8 mouse cellular contexts compared by ENCODE assay signal in genomic region chr6:21851596-21852343, GRCm38 (mm10). TPM values are rescaled to one million over a fixed set of nuclear protein-coding genes. Genes with fewer than 3 reads are reported as not detected.
DNase-seq lines count a peak whose midpoint lies in the region; ATAC-seq and TF ChIP-seq lines count a peak whose summit lies in the region.

No protein-coding gene starts in this region.

- peak overlapping the region; percentile 97 for H3K27ac ChIP-seq in hindbrain, embryonic 10.5 days
- peak overlapping the region; percentile 92 for H3K27ac ChIP-seq in lung, embryonic 14.5 days (ENCODE audit: low read depth)

- peaks cover 16% of the 10 kb centered on the region for H3K36me3 ChIP-seq in hindbrain, embryonic 10.5 days
- 0 out of 2 replicates have a peak, but pooled peaks cover 4% of the 10 kb centered on the region for H3K36me3 ChIP-seq in lung, embryonic 14.5 days (ENCODE audit: insufficient read depth)

- peak; percentile 83 for DNase-seq in ZHBTc4 (ENCODE audit: low read depth, low spot score)
- peak; percentile 13 for DNase-seq in cerebellum, adult 9-10 months
- DNase-seq in frontal cortex, postnatal 10 days (ENCODE audit: low spot score in 2 of 2): peak; percentile 32 to 66
- peak; percentile 85 for DNase-seq in hindbrain, embryonic 10.5 days (ENCODE audit: low spot score)
- DNase-seq in layer of hippocampus, adult 9-11 months: peak; percentile 33
- peak; percentile 92 for DNase-seq in lung, embryonic 14.5 days
- peak; percentile 77 for DNase-seq in ovary, postnatal 36 days (ENCODE audit: low spot score)

- under 1% methylated on average over 62 of the region's 62 CpGs for WGBS in hindbrain, embryonic 10.5 days
- WGBS in lung, embryonic 14.5 days: 1% methylated on average over 62 of the region's 62 CpGs

- peak; percentile 90 for ATAC-seq in lung, embryonic 14.5 days (ENCODE audit: insufficient read depth)
- no peak for ATAC-seq in inflammation-experienced regulatory T-cells, adult 6 months

- TF ChIP-seq CTCF in lung, embryonic 14.5 days (IDR thresholded peaks at IDR 0.05; ENCODE audit: low read depth): peak; percentile 70

- H3K9me3 ChIP-seq in hindbrain, embryonic 10.5 days: no peaks in the 10 kb centered on the region
- H3K9me3 ChIP-seq in lung, embryonic 14.5 days (ENCODE audit: low read depth, low read length): no peaks in the 10 kb centered on the region

- H3K9ac ChIP-seq in lung, embryonic 14.5 days: peak overlapping the region; percentile 73

- no peaks in the 10 kb centered on the region for H3K27me3 ChIP-seq in hindbrain, embryonic 10.5 days (ENCODE audit: insufficient read depth, poor library complexity, severe bottlenecking)
- H3K27me3 ChIP-seq in lung, embryonic 14.5 days (ENCODE audit: insufficient read depth, low read length): no peaks in the 10 kb centered on the region

- H3K4me3 ChIP-seq in hindbrain, embryonic 10.5 days: peak overlapping the region; percentile 80
- peak overlapping the region; percentile 78 for H3K4me3 ChIP-seq in lung, embryonic 14.5 days (ENCODE audit: low read depth, low read length)

- peak overlapping the region; percentile 80 for H3K4me2 ChIP-seq in lung, embryonic 14.5 days

- H3K4me1 ChIP-seq in hindbrain, embryonic 10.5 days (replicated peaks): peaks cover 17% of the 10 kb centered on the region
- 0 out of 2 replicates have a peak, but pooled peaks cover 3% of the 10 kb centered on the region for H3K4me1 ChIP-seq in lung, embryonic 14.5 days (ENCODE audit: insufficient read depth)

RNA-seq across cellular contexts. Expression of gene Tspan12, which starts 0.5 kb away (rescaled TPM):
- 58.7 and 59.7 TPM in 2 replicates for polyA plus RNA-seq in hindbrain, embryonic 10.5 days (2016; fragmentation: Nextera tagmentation; extraction: Ambion mirVana)
- 53.0 and 53.7 TPM in 2 replicates for polyA plus RNA-seq in lung, embryonic 14.5 days (2014; fragmentation: Nextera tagmentation; extraction: Ambion mirVana)
- polyA plus RNA-seq in inflammation-experienced regulatory T-cells, adult 6 months (2017; shearing (Covaris generic)): not detected

Comparison
In these comparisons a context has a peak if more than half of its experiments do, and no peak if none do; other contexts are left out.
1. DNase-seq: peak in every context shown above with its lines; median percentile 92 in lung, embryonic 14.5 days; 85 in hindbrain, embryonic 10.5 days; 83 in ZHBTc4; 77 in ovary, postnatal 36 days; 49 in frontal cortex, postnatal 10 days; 33 in layer of hippocampus, adult 9-11 months; 13 in cerebellum, adult 9-10 months.
2. RNA of gene Tspan12, which starts 0.5 kb away (polyA plus RNA-seq): 58.7 to 59.7 TPM in hindbrain, embryonic 10.5 days and 53.0 to 53.7 TPM in lung, embryonic 14.5 days; not detected in inflammation-experienced regulatory T-cells, adult 6 months; every median in the first group is over 10 times any median in the second.